Mouse (Mus musculus) liver, adult 2 months (tissue): ENCODE data around the gene Ehhadh. TPM values are rescaled to one million over a fixed set of nuclear protein-coding genes. Genes with fewer than 3 reads are reported as not detected.

Source experiments
- DNase-seq: peaks from one replicate; pipeline ENCODE4 v3.0.0-alpha.2; 2011; ENCODE audit warnings: low read depth, low spot score; ENCODE audit errors: extremely low read depth
- H3K27ac ChIP-seq: fragments of 200-500 bp; replicated peaks from 2 replicates; pipeline ENCODE4 v1.5.1; 2012; ENCODE audit warnings: low read depth, mild to moderate bottlenecking, control low read depth, inconsistent platforms, low read length; ENCODE audit not compliant: insufficient read depth
- H3K27me3 ChIP-seq: fragments of 200-500 bp; 2 replicates; pipeline ENCODE4 v1.6.1; 2012; ENCODE audit warnings: mild to moderate bottlenecking, moderate library complexity, low read length, inconsistent platforms; ENCODE audit not compliant: control insufficient read depth, insufficient read depth
- H3K36me3 ChIP-seq: fragments of 200-500 bp; 2 replicates; pipeline ENCODE4 v1.6.1; 2012; ENCODE audit warnings: low read length, inconsistent platforms; ENCODE audit not compliant: control insufficient read depth, insufficient read depth
- H3K4me1 ChIP-seq: fragments of 200-500 bp; 2 replicates; pipeline ENCODE4 v1.6.1; 2011; ENCODE audit warnings: low read length; ENCODE audit not compliant: control insufficient read depth, insufficient read depth
- H3K4me3 ChIP-seq: fragments of 200-500 bp; 2 replicates; pipeline ENCODE4 v1.5.1; 2011; ENCODE audit warnings: low read depth, mild to moderate bottlenecking, control low read depth, low read length, moderate library complexity; ENCODE audit not compliant: insufficient read depth
- H3K79me2 ChIP-seq: fragments of 200-500 bp; 2 replicates; pipeline ENCODE4 v1.6.1; 2012; ENCODE audit warnings: inconsistent platforms, mild to moderate bottlenecking, low read length, moderate library complexity; ENCODE audit not compliant: control insufficient read depth, insufficient read depth
- H3K9ac ChIP-seq: fragments of 200-500 bp; 2 replicates; pipeline ENCODE4 v1.6.1; 2012; ENCODE audit warnings: low read depth, mild to moderate bottlenecking, control low read depth, inconsistent platforms, low read length
- CTCF ChIP-seq: fragments of 200-500 bp; IDR thresholded peaks from 2 replicates; pipeline ENCODE4 v1.5.1; 2011; ENCODE audit warnings: low read depth, low read length, control low read depth
- POLR2A ChIP-seq: fragments of 200-500 bp; IDR thresholded peaks from 2 replicates; pipeline ENCODE4 v1.6.1; 2011; ENCODE audit warnings: low read length, control low read depth; ENCODE audit not compliant: insufficient read depth; ENCODE audit errors: extremely low read depth
- WGBS: fragments of 180-500 bp; shearing (Covaris S2); methylation state at CpG from one replicate; pipeline ENCODE4 v1.1.7; 2018; 5-methylcytosine and 5-hydroxymethylcytosine counted together
- polyA plus RNA-seq: library from polyadenylated mRNA; depleted of rRNA; stranded (reverse); fragments of >200 nt; gene quantifications from 2 replicates; pipeline ENCODE4 v1.2.3, GENCODE M21; 2012
- total RNA-seq: library from RNA; depleted of rRNA; stranded (reverse); fragments of >200 nt; gene quantifications from 2 replicates; pipeline ENCODE4 v1.2.3, GENCODE M21; 2014

Ehhadh gene
- total and polyA plus RNA-seq, 2 experiments: 174 to 263 TPM

GRCm38 (mm10) chr16:21788581-21788980 is 974 bp upstream of the Ehhadh start:
- Histone ChIP-seq H3K4me1 (peaks cover 20% of the 10 kb centered on the region), H3K79me2 (no peaks in the 10 kb centered on the region), H3K27me3 (no peaks in the 10 kb centered on the region), H3K27ac (peak overlapping the region; percentile 86; the same call in 1 of the 2 replicates), H3K9ac (no peak overlapping the region), H3K4me3 (no peak overlapping the region), H3K36me3 (no peaks in the 10 kb centered on the region)
- TF ChIP-seq POLR2A: no peak
- peak; percentile 28; the same call in 1 of the 2 replicates for TF ChIP-seq CTCF
- peak; percentile 84 for DNase-seq
- WGBS: 21% methylated on average over 3 of the region's 3 CpGs

- peak; percentile 63 for DNase-seq
- WGBS: 29% methylated on average over 8 of the region's 8 CpGs
- TF ChIP-seq CTCF (no peak), POLR2A (no peak)
- no peaks in the 10 kb centered on the region for H3K36me3 ChIP-seq
- H3K4me3 ChIP-seq: peak overlapping the region; percentile 64
- peak overlapping the region; percentile 39 for H3K9ac ChIP-seq
- H3K27me3 ChIP-seq: no peaks in the 10 kb centered on the region
- peak overlapping the region; percentile 12 for H3K27ac ChIP-seq
- H3K79me2 ChIP-seq: no peaks in the 10 kb centered on the region
- peaks cover 30% of the 10 kb centered on the region for H3K4me1 ChIP-seq
Measured at GRCm38 (mm10) chr16:21786317-21786716, 1.3 kb downstream of the Ehhadh start.

- Histone ChIP-seq H3K36me3 (peaks cover 5% of the 10 kb centered on the region), H3K27me3 (no peaks in the 10 kb centered on the region), H3K9ac (no peak overlapping the region), H3K27ac (no peak overlapping the region), H3K4me1 (peaks cover 39% of the 10 kb centered on the region), H3K4me3 (no peak overlapping the region), H3K79me2 (no peaks in the 10 kb centered on the region)
- WGBS: 25% methylated on average over 4 of the region's 4 CpGs
- no peak for TF ChIP-seq POLR2A
- no peak for TF ChIP-seq CTCF
- DNase-seq: peak; percentile 89
Measured at GRCm38 (mm10) chr16:21785000-21785399, 2.6 kb downstream of the Ehhadh start.

GRCm38 (mm10) chr16:21782807-21783206 is 4.8 kb downstream of the Ehhadh start:
- 19% methylated on average over 2 of the region's 2 CpGs for WGBS
- DNase-seq: peak; percentile 95
- Histone ChIP-seq H3K36me3 (peaks cover 10% of the 10 kb centered on the region), H3K27me3 (no peaks in the 10 kb centered on the region), H3K79me2 (peaks cover 9% of the 10 kb centered on the region; the same call in 1 of the 2 replicates), H3K9ac (no peak overlapping the region), H3K4me3 (no peak overlapping the region), H3K27ac (no peak overlapping the region), H3K4me1 (peaks cover 36% of the 10 kb centered on the region)
- TF ChIP-seq CTCF: no peak
- TF ChIP-seq POLR2A: no peak

- H3K79me2 ChIP-seq: peaks cover 9% of the 10 kb centered on the region; the same call in 1 of the 2 replicates
- 38% methylated on average over 3 of the region's 3 CpGs for WGBS
- peak; percentile 83 for DNase-seq
- TF ChIP-seq CTCF (no peak), POLR2A (no peak)
- H3K27ac ChIP-seq: peak overlapping the region; percentile 63
- H3K4me1 ChIP-seq: peaks cover 35% of the 10 kb centered on the region
- no peaks in the 10 kb centered on the region for H3K27me3 ChIP-seq
- peaks cover 16% of the 10 kb centered on the region for H3K36me3 ChIP-seq
- no peak overlapping the region for H3K9ac ChIP-seq
- H3K4me3 ChIP-seq: no peak overlapping the region
Measured at GRCm38 (mm10) chr16:21781895-21782294, 5.7 kb downstream of the Ehhadh start.

GRCm38 (mm10) chr16:21781277-21781676 is 6.3 kb downstream of the Ehhadh start:
- TF ChIP-seq CTCF (no peak), POLR2A (no peak)
- Histone ChIP-seq H3K9ac (peak overlapping the region; percentile 57), H3K27ac (peak overlapping the region; percentile 93), H3K4me1 (peaks cover 32% of the 10 kb centered on the region), H3K36me3 (peaks cover 21% of the 10 kb centered on the region), H3K4me3 (no peak overlapping the region), H3K27me3 (no peaks in the 10 kb centered on the region), H3K79me2 (peaks cover 9% of the 10 kb centered on the region; the same call in 1 of the 2 replicates)
- WGBS: 17% methylated on average over 3 of the region's 3 CpGs
- DNase-seq: peak; percentile 93
